Comparison of ENCODE assay signal across 14 mouse cellular contexts in the genomic region with DNA sequence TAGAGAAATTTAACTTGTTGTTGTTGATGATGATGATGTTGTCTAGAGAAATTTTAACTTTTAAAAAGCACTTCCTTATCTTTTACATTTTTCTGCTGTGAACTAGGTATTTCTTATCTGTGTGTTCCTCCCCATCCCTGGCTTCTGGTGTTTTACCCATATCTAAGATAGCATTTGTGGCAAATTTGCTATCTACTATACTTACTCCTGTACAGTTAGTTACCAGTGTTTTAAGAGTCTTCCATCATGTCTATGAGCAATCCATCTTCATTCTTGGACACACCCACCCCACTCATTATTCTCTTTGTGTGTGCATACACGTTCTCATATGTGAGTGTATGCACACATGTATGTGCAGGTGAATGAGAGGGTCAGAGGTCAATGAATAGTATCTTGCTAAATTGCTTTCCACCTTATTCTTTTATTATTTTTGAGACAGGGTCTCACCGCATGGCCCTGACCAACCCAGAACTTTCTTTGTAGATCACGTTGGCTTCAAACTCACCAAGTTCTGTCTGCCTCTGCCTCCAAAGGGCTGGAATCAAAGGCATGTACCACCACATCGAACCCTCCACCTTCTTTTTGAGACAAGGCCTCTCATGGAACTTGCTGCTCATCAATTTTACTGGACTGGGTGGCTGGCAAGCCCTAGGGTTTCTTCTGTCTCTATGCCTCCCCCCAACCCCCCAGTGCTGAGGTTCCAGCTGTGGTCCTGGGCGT.
"Had no signal": no experiment of that assay in that cellular context is flagged by ENCODE, and none has a peak within 500 bp of the region (broad histone marks: within the 10 kb centered on the region; RNA-seq: fewer than 3 reads in every experiment).

No protein-coding gene starts in this region.

- H3K4me2 ChIP-seq: intestine, embryonic 15.5 days; kidney, embryonic 15.5 days; limb, embryonic 12.5 days; lung, embryonic 15.5 days; midbrain, embryonic 11.5 days; midbrain, embryonic 15.5 days; neural tube, embryonic 13.5 days had no signal

- H3K9ac ChIP-seq: intestine, embryonic 15.5 days; kidney, embryonic 15.5 days; limb, embryonic 12.5 days; lung, embryonic 15.5 days; midbrain, embryonic 15.5 days; neural tube, embryonic 13.5 days had no signal

- ATAC-seq: intestine, embryonic 15.5 days; midbrain, embryonic 15.5 days had no signal

- H3K4me1 ChIP-seq: intestine, embryonic 15.5 days; lung, embryonic 15.5 days; midbrain, embryonic 15.5 days; neural tube, embryonic 13.5 days had no signal

- H3K36me3 ChIP-seq: intestine, embryonic 15.5 days; kidney, embryonic 15.5 days; limb, embryonic 12.5 days; lung, embryonic 15.5 days; midbrain, embryonic 15.5 days; neural tube, embryonic 13.5 days had no signal

- H3K27me3 ChIP-seq: intestine, embryonic 15.5 days; limb, embryonic 12.5 days; lung, embryonic 15.5 days; midbrain, embryonic 15.5 days; neural tube, embryonic 13.5 days had no signal

- H3K9me3 ChIP-seq: intestine, embryonic 15.5 days; kidney, embryonic 15.5 days; lung, embryonic 15.5 days; midbrain, embryonic 15.5 days; neural tube, embryonic 13.5 days had no signal

- DNase-seq: kidney, adult 2 months; kidney, postnatal 14 days; layer of hippocampus, adult 9-11 months; layer of hippocampus, postnatal 36 days; lung, postnatal 14 days; retina, postnatal 1 day; right cerebral cortex, postnatal 14 days had no signal

- H3K27ac ChIP-seq: intestine, embryonic 15.5 days; kidney, embryonic 15.5 days; limb, embryonic 12.5 days; lung, embryonic 15.5 days; midbrain, embryonic 15.5 days; neural tube, embryonic 13.5 days had no signal

- H3K4me3 ChIP-seq: intestine, embryonic 15.5 days; kidney, embryonic 15.5 days; limb, embryonic 12.5 days; lung, embryonic 15.5 days; midbrain, embryonic 15.5 days; neural tube, embryonic 13.5 days had no signal
